Mouse (Mus musculus): ENCODE measurements at regions not wholly inside any gene's neighbourhood (a gene's known extent, or its start where the extent isn't known, plus 50 kb on each side); places are given as distances from the start of the nearest gene placed in this dataset.

DNA sequence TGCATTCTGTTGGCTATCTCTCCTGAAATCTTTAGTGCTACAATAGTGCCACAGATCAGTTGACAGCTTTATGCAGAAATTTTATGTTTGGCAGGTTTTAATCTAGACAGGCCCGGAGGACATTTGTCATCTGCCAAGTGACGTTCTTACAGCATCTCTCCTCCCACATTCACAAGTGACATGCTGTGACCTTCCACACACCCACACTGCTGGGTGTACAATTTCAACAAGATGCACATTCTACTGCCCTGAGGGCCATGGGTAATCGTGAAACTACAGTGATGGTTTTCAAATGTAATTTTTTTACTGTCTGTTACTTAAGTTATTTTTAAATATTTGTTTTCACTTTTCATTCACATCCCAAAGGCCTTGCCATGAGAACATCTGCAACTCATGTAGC lies 639.2 kb upstream of the Gm11114 start:
- peak; percentile 10 to 29 for DNase-seq

DNA sequence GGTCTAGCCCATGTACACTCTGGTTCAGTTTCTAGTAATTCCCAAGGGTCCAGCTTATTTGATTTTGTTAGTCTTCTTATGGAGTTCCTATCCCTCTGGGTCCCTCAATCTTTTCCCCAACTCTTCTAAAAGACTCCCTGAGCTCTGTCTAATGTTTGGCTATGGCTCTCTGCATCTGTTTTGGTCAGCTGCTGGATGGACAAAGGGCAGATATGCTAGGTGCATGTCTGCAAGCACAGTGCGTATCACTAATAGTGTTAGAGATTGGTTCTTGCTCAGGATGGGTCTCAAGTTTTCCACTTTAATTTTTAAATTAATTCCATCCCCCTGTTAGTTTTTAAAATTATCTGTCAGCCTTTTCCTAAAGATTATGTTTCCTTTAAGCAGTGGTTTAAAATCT lies 634.2 kb upstream of the Gm11114 start:
- DNase-seq = no peak

DNA sequence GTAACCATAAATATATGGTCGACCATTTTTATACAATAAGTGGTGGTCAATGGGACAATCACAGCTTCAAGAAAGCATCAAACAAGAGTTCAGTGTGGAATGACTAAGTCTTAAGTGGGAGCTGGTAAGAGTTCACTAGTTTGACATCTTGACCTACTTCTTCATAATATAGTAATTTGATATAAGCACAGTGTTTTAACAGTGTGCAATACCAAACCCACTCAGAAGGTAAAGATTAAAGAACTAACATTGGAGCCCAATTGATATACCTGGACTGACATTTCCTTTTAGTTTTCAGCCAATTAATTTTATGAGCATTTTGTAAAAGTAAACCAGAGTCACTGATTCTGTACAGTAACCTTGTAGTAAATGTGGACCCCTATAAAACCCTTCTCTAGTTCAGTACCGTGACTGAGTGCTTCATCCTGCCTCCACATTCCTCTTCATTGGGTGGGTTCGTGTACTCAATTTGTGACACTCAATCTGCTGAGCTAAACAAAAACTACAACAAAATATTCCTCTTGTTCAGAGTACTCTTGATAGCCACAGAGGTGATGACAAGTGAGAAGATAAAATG lies 593.9 kb upstream of the Gm11114 start:
- DNase-seq = no peak

DNA sequence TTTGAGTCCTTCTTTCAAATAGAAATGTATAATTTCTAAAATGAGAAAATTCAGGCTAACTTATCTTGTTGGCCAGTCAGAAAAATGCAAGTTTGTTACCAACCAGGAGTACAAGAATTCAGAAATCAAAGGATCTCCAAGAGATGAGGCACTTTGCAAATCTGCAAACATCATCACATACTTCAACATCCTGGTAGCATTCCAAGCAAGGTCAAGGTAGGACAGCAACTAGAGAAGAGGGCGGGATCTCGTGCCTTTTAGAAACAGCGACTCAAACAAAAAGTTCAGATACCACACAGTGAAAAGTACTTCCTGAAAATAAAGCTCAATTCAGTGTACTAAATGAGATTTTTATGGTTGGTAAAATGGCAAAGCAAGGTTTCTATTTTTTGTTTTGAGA lies 593.2 kb upstream of the Gm11114 start:
- no peak for DNase-seq

DNA sequence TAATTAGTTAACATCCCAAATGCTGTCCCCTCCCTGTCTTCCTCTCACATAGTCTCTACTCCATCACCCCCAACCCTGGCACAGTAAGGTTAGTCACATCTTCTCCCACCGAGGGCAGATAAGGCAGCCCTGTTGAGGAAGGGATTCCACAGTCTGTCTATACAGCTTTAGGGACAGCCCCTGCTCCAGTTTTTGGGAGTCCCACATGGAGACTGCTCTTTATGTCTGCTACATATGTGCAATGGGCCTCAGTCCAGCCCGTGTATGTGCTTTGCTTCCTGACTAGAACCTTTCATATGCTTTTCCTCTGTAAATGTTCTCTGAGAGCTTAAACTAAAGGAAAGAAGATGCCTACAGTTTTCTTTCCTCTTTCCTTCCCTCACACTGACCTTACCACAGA lies 592.1 kb upstream of the Gm11114 start:
- DNase-seq = no peak

DNA sequence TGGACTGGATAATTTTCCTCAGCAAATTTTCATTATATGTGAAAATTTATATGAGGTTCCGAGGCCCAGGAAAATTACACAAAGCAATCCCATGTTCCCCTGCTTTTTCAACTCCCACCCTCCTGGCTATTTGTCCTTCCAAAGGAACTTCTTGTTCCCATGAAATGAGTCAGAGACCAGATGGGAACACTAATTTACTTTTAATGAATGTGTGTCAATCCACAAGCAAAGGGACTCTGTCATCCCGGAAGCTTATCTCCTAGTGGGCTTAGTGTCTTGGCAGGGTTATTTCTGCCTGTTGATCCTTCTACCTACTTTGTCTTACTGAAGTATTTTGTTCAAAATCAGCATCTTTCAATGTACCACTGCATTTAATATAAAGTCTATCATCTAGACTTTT lies 573.3 kb upstream of the Gm11114 start:
- DNase-seq = no peak

DNA sequence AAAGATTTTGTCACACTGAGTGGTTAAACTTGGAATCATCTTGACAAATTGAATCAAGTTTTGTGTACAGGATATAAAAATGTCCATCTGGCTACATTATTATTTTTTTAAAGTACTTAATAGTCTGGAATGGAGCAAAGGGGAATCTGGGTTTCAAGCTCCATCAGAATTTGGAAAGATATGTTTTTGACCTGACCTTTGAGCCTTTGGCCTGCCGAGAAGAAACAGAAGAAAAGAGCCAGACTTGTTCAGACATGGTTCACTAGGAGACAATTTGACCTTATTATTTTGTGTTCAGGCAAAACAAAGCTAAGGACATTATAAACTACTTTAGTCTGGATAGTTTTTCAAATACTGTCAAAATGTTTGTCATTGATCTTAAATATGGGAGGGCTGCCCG lies 572.2 kb upstream of the Gm11114 start:
- DNase-seq = no peak

DNA sequence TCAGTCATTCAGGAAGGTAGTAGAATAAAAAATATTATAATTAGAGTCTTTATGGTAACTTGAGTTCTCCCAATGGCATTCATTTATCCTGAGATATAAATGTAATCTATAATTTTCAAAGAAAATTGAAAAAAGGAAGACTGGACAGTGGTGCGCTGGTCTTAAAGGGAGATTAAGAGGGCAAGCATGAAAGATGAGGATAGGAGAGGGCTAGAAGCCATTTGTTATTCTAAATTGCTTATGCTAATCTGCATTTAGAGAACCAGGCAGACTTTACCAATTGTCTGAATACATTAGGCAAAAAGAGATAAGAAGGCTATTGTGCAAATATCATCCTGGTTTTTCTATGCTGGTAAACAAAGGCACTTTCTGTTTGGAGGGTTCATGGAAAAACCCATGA lies 558.2 kb upstream of the Gm11114 start:
- DNase-seq = no peak

DNA sequence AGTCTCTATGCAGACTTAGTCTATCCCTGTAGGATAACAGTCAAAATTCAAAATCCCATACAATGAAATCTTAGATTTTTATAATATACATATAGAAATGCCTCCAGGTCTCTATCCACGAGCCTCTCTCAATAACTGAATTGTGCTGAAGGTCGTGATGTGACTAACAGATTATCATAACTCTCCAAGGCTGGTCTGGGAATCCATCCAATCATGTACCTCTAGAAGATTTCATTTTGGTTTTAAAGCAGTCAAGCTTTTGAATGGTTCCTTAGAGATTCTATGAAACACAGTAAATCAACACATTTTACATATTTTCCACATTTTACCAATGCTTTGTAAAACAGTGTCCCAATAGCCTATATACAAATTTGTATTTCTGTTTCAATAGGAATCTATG lies 557.7 kb upstream of the Gm11114 start:
- DNase-seq = no peak

DNA sequence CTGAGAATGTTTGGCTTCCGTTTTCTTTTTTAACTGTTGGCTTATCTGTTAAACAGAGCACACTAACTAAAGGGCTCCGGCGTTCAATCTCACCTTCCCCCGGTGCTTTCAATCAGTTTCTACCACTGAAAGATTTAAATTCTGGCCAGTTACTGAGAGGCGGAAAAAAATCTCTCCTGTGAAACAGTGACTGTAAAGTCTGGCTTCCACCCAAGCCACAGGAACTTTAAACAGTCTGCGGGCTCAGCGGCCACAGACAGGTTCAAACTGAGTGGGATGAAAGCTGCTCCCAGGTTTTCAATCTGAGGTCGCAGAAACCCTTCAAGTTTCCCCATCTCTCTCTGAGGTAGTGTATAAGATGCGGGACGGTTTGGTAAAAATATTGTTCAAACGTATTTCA lies 538.2 kb upstream of the Gm11114 start:
- DNase-seq = peak; percentile 2 to 4

DNA sequence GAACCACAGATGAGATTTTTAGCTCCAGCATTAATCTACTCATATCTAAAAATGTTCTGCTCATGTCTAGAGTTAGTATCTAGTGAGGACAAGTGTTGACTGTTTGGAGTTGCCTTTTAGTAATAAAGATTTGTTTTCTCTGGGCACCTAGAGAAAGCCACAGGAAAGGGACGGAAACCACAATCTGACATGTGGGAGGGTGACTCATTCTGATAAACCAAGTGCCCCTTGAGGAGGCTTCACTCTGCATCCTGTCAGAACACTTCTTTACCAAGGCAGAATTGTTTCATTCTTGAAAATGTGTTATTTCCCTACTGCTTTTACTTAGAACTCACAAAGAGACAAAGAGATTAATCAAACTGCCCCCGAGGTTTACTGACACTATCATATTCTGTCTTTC lies 537.4 kb upstream of the Gm11114 start:
- no peak for DNase-seq

DNA sequence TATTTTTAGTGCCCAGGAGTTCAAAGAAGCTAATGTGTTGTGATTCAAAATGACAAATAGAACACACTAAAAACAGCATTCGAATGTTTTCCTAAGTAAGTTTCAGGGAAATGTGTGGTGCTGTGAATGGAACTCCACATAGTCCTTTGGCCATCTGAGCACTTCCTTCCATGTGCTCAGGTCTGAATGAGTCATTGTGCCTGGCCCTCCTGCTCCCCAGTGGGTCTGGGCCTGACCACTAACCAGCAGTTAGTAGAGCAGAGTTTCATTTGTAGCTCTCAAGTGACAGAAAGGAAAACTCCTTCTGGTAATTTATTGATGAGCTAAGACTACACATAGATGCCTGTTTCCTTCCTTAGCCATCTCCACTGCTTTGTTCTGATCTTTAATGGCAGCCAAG lies 533.4 kb upstream of the Gm11114 start:
- no peak for DNase-seq

DNA sequence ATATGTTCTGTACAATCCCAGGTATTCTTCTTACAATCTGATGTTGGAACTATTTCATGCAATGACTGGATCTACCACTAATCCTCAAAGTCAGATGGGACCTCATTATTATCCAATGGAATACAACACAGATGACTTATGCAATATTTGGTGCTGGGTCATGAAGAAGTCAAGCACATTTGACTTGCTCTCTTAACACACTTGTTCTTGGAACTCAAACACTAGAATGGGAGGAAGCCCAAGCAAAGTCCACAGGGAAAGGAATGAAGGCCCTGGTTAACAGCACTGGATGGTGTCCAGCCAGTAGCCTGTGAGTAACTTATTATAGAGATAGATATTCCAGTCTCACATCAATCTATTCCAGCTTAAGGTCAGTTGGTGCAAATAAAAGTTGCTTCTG lies 486.8 kb upstream of the Gm11114 start:
- DNase-seq = no peak

DNA sequence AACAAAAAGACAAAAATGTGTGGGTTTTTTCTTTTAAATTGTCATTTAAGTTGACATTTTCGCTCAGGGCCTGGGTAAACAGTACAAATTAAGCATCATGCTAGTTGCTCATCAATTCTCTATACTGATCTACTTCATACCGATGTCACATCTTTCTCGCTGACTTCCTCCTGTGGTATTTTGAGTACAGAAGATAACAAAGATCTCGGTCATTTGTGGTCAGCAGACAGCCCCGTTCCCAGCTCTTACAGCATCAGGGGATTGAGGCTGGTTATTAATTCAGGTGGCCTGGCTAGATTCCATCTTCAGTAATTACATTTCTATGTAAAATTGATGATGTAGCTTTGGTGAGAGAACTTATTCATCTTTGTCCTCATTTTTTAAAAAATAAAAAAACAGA lies 483.6 kb upstream of the Gm11114 start:
- no peak for DNase-seq

DNA sequence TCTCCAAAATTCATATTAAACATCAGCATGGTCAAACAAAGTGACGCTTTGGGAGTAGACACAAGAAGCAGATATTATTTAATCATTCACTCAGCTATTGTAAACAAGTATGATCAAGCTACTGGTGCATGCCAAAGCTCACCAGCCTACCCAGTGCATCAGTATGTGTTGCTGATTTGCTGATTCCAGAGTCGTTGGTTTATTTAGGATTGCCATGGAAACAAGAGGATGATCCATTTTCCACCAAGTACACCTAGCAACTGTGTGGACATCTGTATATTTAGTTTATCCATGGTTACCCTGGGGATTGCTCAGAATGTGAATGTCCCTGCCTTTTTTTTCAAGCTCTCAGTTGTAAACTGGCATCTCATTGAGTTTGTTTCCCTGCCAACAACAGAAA lies 481.9 kb upstream of the Gm11114 start:
- DNase-seq = no peak

DNA sequence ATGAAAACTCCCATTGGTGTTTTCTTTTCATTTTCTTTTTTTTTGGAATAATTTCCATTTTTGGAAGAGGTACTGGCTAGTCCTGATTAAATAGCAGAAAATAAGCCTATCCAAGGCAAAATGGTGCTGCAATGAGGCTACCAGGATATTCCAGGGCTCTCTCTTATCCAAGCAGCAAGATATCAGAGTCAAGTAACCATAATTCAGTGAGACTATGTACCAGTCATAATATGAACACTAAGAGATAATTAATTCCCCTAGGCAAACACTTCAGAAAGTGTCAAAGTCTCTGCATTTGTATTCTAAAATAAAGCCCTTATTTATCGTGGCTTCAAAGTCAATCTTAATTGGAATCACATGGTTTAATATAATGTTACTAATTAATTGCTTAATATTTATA lies 475.1 kb upstream of the Gm11114 start:
- no peak for DNase-seq

DNA sequence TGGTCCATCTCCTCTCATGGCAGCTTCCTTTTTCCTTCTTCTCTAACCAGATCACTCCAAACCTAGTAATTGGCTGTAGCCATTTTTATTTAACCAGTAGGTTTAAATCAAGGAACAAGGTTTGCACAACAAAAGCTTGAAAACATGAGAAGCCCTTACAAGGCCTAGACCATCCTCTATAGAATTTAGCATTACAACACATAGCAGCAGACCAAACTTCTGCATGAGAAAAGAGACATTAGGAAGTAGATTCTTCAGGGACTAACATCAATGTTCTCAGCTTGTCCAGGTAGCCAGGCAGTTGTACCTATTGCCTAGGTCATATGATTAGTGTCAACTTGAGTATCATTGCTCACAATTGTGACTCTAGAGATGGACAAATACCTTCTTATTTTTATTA lies 468.6 kb upstream of the Gm11114 start:
- no peak for DNase-seq

DNA sequence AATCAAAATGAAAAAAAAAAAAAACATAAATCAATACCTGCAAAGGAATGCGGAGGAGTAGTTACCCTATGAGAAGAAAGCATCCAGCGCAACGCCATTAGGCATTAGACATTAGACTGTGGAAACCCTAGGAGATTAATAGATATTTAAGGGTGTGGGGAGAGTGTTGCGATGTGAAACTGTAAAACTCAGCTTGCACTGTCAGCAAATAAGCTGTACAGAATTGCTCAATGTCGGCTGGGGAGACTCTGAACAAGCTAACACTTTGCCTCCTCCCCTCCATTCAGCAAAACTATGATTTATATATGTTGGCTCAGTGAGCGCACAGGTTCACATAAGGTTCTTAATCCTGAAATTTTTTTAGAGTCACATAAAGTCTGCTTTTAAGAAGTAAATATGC lies 451.0 kb upstream of the Gm11114 start:
- DNase-seq = no peak

DNA sequence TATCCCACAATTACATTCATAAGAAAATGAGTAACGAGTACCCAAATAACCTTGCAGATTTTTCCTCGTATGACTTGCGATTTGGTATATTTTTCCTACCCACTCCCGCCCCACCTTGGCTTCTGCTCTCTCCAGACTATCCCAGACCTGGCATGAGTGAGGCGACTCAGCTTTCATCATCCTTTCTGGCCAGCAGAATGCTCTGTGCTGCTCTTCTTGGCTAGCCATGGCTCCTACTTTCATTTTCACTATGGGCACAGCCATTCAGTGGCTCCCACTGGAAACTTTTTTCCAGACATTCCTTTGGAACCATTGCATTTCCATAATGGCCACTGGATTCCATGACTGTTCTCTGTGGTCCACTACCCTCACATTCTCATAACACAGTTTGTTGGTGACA lies 449.1 kb upstream of the Gm11114 start:
- no peak for DNase-seq

DNA sequence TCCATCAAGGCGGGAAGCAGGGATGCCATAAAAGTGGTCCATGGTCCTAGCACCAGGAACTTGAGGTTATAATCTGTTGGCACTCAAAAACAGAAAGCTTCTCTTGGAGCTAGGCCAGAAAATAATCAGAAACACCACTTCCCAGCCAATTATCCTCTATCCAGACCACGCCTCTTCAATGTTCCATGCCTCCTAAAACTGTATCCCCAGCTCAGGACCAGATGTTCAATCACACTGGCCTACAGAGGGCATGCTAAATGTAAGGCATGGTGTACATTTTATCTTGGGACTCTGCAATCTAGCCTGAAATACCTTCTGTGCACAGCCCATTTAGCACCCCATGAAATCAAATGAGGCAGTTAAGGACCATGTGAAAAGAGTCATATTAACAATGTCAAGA lies 418.4 kb upstream of the Gm11114 start:
- DNase-seq = no peak

DNA sequence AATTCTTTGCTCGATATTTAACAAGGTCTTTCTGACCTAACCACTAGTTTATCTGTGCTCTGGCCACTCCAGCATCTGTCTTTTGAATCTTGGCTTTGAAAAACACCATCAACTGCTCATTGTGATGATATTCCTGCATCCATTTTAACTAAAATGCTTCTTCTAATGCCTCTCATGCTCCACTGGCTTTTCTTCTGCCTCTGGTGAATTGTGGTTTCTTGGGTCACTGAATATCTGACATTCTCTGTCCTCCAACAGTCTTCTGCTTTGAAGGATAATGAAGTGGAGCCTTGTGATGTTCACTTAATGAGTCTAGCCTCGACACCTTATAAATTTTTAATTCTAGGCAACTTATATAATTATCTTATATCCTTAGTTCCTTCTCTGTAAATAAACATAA lies 416.5 kb upstream of the Gm11114 start:
- DNase-seq = no peak

DNA sequence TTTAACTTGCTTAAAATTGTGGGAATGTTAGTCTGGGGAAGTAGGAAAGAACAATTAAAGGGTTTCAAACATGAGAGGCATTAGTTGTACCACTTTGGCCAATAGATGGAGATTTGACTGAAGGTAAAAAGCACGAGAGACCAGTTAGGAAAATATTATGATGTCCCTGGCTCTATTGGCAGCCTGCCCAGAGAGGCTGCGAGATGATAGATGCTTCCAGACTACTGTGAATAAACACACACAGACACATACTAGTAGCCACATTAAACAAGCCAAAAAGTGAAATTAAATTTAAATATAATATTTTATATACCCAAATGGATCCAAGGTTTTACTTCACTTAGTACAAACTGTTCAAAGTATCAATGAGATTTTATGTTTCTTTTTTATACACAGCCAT lies 411.9 kb upstream of the Gm11114 start:
- peak; percentile 18 to 19 for DNase-seq

DNA sequence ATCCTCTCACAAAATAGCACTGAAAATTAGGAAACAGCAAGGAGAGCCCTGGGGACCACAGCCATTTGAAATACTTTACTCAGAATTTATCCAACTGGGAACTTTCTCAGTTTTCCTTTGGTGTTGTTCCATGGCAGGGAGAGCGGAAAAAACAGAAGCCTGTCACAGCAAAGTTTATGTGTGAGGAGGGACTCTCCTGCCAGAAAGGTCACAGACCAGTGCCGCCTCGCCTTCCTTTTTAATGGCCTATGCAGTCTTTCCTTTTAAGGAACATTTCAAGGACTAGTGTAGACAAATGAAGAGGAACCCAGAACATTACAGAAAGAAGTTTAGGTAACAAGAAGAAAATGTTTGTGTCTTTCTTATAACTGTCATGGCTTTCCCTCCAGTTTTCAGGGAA lies 406.3 kb upstream of the Gm11114 start:
- DNase-seq = peak; percentile 6 to 8

DNA sequence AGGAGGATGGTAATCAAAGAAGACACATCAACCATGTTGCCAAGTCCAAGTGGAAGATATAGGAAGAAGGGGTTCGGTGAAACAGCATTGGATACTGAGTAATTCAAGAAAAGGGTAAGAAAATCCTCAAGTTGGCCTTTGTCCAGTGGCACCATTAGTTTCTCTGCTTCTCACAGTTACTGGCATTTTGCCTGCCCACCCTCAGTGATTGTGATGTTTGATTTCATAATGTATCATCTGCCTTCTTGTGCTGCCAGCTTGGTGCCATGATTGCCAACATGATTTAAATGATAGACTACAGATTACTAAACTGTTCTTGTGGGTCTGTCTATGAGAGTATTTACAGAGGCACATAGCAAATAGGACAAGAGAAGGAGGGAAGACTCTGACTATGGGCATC lies 399.3 kb upstream of the Gm11114 start:
- no peak for DNase-seq

DNA sequence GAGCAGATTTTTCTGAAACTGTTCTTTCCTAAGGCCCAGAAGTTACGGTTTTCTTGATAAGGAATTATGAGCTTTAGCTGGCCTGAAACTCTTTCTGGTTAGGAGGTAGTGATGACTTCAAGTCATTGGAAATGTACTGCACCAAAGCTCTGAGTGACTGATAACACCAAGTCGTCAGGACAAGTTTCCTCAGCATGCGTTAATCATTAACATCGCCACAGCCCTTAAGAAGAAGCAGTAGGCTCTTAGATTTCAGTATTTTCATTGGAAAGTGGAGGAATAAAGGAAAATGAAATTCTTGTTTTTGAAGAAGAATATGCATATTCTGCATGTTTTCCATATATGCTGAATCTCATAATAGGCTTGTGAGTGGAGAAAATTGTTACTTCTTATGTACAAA lies 390.3 kb upstream of the Gm11114 start:
- no peak for DNase-seq

DNA sequence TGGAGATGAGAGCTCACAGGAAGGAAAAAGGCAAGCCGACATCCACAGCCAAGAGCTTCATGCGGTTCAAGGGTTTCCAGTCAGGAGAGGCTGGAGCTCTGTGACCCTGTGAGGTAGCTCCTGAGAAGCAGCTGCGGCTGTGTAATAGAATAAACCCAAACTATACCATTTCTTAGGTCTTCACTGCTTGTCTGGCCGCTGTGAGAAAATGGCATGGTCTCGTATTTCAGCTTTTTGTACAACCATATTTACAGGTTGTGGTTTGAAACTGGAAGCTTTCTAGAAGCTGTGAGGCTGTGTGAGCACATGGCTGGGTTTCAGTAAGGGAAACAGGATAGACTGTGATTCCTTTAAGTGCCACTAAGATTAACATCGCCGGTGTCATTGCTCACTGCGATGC lies 388.6 kb upstream of the Gm11114 start:
- no peak for DNase-seq

All from kidney, postnatal 4 days (tissue).